Mouse (Mus musculus): Measurements from ENCODE around the gene P4ha2. TPM values are rescaled to one million over a fixed set of nuclear protein-coding genes. Genes with fewer than 3 reads are reported as not detected.
A peak's percentile ranks its signal among the peaks of the same experiment; 100 is the strongest.

Gene P4ha2
- polyA plus RNA-seq, 1 experiment from 2014 or later, result 22.7 TPM

DNA sequence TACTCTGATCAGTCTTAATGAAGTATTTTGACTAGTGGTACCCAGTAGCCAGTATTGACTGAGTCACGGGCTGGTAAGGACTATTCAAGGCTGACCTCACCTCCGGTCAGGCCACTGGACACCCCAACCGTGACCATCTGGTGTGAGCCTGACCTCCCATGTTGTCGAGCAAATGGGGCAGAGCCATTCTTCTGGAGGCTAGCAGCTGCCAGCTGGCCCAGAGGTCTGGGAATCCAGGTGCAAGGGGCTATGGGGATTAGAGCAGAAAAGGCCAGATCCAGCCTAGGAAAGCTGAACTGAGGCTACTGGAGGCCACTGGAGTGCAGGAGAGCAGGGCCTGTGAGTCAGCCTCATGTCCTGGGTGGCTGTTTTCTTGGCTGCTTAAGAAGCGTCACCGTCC lies 24.5 kb upstream of the P4ha2 start:
- H3K9me3 ChIP-seq, result 0 out of 2 replicates have a peak, but pooled peaks cover 5% of the 10 kb centered on the region
- 69% methylated on average over 6 of the region's 6 CpGs for WGBS
- H3K4me3 ChIP-seq, result no peak overlapping the region
- peaks cover 17% of the 10 kb centered on the region for H3K4me1 ChIP-seq (replicated peaks)
- DNase-seq (ENCODE audit: low spot score), result no peak
- no peaks in the 10 kb centered on the region for H3K36me3 ChIP-seq
- peaks cover 6% of the 10 kb centered on the region for H3K27me3 ChIP-seq (ENCODE audit: insufficient read depth, poor library complexity, severe bottlenecking)
- no peak overlapping the region; the same call in 1 of the 2 replicates for H3K27ac ChIP-seq

DNA sequence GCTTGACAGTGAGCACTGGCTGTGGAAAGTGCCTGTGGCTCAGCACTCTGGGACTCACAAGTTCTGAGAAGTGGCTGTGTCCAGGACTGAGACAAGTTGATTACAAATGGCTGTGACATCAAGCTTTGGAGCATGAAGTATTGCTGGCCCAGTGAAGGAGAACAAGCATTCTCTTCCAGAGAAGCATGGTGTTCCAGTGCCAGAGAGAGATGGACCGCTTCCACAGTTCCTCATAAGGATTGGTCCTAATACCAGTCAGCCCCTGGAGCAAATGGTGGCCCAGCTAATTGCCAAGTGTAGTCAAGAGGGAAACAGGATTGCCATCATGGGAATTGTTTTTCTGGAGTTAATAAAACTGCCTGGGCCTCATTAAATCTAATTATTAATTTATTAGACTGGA lies 23.8 kb upstream of the P4ha2 start:
- peaks cover 17% of the 10 kb centered on the region for H3K4me1 ChIP-seq (replicated peaks)
- 0 out of 2 replicates have a peak, but pooled peaks cover 5% of the 10 kb centered on the region for H3K9me3 ChIP-seq
- no peak overlapping the region for H3K27ac ChIP-seq
- 96% methylated on average over 1 of the region's 1 CpGs for WGBS
- H3K36me3 ChIP-seq, result no peaks in the 10 kb centered on the region
- H3K27me3 ChIP-seq (ENCODE audit: insufficient read depth, poor library complexity, severe bottlenecking), result no peaks in the 10 kb centered on the region
- no peak overlapping the region for H3K4me3 ChIP-seq
- DNase-seq (ENCODE audit: low spot score), result no peak

DNA sequence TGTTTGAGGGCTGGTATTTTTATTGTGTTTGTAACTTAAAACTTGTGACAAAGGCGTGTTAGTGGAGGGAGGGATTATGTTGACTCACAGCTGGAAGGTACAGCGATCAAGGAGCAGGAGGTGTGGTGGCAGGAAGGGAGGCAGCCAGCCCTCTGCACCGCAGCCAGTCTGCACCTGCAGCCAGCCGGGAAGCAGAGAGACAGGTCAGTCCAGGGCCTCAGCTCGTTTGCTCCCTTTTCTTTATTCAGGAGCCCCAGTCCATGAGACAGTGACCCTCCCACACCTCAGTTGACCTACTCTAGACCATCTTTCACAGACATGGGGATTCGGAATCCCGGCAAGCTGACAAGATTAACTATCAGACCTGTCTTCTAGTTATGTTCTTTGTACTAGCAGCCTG lies 19.5 kb upstream of the P4ha2 start:
- Histone ChIP-seq H3K36me3 (no peaks in the 10 kb centered on the region), H3K9me3 (no peaks in the 10 kb centered on the region), H3K4me3 (no peak overlapping the region), H3K27ac (no peak overlapping the region), H3K27me3 (ENCODE audit: insufficient read depth, poor library complexity, severe bottlenecking) (no peaks in the 10 kb centered on the region), H3K4me1 (replicated peaks) (peaks cover 3% of the 10 kb centered on the region; the same call in 1 of the 2 replicates)
- no peak for DNase-seq (ENCODE audit: low spot score)
- 38% methylated on average over 7 of the region's 7 CpGs for WGBS

GRCm38 (mm10) chr11:54082725-54083124 lies 17.2 kb upstream of the P4ha2 start:
- no peaks in the 10 kb centered on the region for H3K27me3 ChIP-seq (ENCODE audit: insufficient read depth, poor library complexity, severe bottlenecking)
- H3K27ac ChIP-seq, result no peak overlapping the region
- no peak for DNase-seq (ENCODE audit: low spot score)
- H3K9me3 ChIP-seq, result no peaks in the 10 kb centered on the region
- H3K36me3 ChIP-seq, result no peaks in the 10 kb centered on the region
- no peaks in the 10 kb centered on the region for H3K4me1 ChIP-seq (replicated peaks)
- 94% methylated on average over 5 of the region's 5 CpGs for WGBS
- no peak overlapping the region for H3K4me3 ChIP-seq

DNA sequence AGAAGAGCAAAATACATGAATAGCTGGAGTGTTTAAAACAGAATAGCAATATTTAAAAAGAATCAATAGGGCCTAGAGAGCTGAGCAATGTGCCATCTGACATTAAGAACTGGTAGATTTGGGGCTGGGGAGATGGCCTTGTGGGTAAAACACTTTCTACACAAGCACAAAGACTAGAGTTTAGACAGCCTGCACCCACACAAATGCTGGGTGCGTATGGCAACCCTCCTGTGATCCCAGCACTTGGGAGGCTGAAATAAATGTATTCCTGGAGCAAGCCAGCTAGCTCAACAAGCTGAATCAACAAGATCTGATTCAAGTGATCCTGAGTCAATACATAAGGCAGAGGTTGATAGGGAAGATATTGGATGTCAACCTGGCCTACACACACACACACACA lies 14.9 kb upstream of the P4ha2 start:
- WGBS, result 89% methylated on average over 1 of the region's 1 CpGs
- Histone ChIP-seq H3K27me3 (ENCODE audit: insufficient read depth, poor library complexity, severe bottlenecking) (no peaks in the 10 kb centered on the region), H3K27ac (no peak overlapping the region), H3K9me3 (no peaks in the 10 kb centered on the region), H3K4me1 (replicated peaks) (no peaks in the 10 kb centered on the region), H3K4me3 (no peak overlapping the region), H3K36me3 (no peaks in the 10 kb centered on the region)
- DNase-seq (ENCODE audit: low spot score), result no peak

DNA sequence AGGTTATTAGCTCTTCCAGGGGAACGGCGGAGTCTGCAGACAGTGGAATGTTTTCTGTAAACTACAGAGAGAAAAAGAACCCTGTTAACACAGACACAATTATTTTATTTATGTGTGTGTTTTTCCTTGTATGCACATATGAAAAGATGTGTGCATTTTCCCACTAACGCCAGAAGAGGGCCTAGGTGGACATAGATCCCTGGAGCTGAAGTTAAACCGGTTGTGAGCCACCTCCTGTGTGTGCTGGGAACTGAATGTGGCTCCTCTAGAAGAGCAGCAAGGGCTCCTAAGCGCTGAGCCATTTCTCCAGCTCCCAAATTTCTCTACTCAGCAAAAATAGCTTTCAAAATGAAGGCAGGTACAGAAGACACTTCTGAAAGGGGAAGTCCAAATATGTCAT lies 14.1 kb upstream of the P4ha2 start:
- Histone ChIP-seq H3K9me3 (no peaks in the 10 kb centered on the region), H3K27me3 (ENCODE audit: insufficient read depth, poor library complexity, severe bottlenecking) (no peaks in the 10 kb centered on the region), H3K4me3 (no peak overlapping the region), H3K27ac (no peak overlapping the region), H3K4me1 (replicated peaks) (no peaks in the 10 kb centered on the region), H3K36me3 (no peaks in the 10 kb centered on the region)
- WGBS, result 61% methylated on average over 5 of the region's 5 CpGs
- DNase-seq (ENCODE audit: low spot score), result no peak

GRCm38 (mm10) chr11:54088253-54088946 lies 11.5 kb upstream of the P4ha2 start:
- Histone ChIP-seq H3K4me3 (no peak overlapping the region), H3K36me3 (no peaks in the 10 kb centered on the region), H3K4me1 (replicated peaks) (peaks cover 6% of the 10 kb centered on the region; the same call in 1 of the 2 replicates), H3K27ac (no peak overlapping the region), H3K27me3 (ENCODE audit: insufficient read depth, poor library complexity, severe bottlenecking) (no peaks in the 10 kb centered on the region), H3K9me3 (no peaks in the 10 kb centered on the region)
- no peak for DNase-seq (ENCODE audit: low spot score)
- 84% methylated on average over 7 of the region's 7 CpGs for WGBS

- H3K27ac ChIP-seq, result no peak overlapping the region
- WGBS, result 49% methylated on average over 5 of the region's 5 CpGs
Measured at GRCm38 (mm10) chr11:54088947-54089317, 11.0 kb upstream of the P4ha2 start.

GRCm38 (mm10) chr11:54090091-54090879 lies 9.6 kb upstream of the P4ha2 start:
- 80% methylated on average over 1 of the region's 1 CpGs for WGBS
- peaks cover 6% of the 10 kb centered on the region; the same call in 1 of the 2 replicates for H3K4me1 ChIP-seq (replicated peaks)

More at GRCm38 (mm10) chr11:54088947-54089317, 11.0 kb upstream of the P4ha2 start:
- Histone ChIP-seq H3K27me3 (ENCODE audit: insufficient read depth, poor library complexity, severe bottlenecking) (no peaks in the 10 kb centered on the region), H3K4me3 (no peak overlapping the region), H3K4me1 (replicated peaks) (peaks cover 6% of the 10 kb centered on the region; the same call in 1 of the 2 replicates), H3K36me3 (no peaks in the 10 kb centered on the region), H3K9me3 (no peaks in the 10 kb centered on the region)
- peak; percentile 78 for DNase-seq (ENCODE audit: low spot score)

GRCm38 (mm10) chr11:54091726-54092125 lies 8.2 kb upstream of the P4ha2 start:
- Histone ChIP-seq H3K27ac (no peak overlapping the region), H3K4me3 (no peak overlapping the region), H3K4me1 (replicated peaks) (peaks cover 6% of the 10 kb centered on the region; the same call in 1 of the 2 replicates), H3K9me3 (no peaks in the 10 kb centered on the region), H3K27me3 (ENCODE audit: insufficient read depth, poor library complexity, severe bottlenecking) (no peaks in the 10 kb centered on the region), H3K36me3 (no peaks in the 10 kb centered on the region)
- no peak for DNase-seq (ENCODE audit: low spot score)
- 64% methylated on average over 8 of the region's 8 CpGs for WGBS

More at GRCm38 (mm10) chr11:54090091-54090879, 9.6 kb upstream of the P4ha2 start:
- Histone ChIP-seq H3K36me3 (no peaks in the 10 kb centered on the region), H3K4me3 (no peak overlapping the region), H3K9me3 (no peaks in the 10 kb centered on the region), H3K27ac (no peak overlapping the region), H3K27me3 (ENCODE audit: insufficient read depth, poor library complexity, severe bottlenecking) (no peaks in the 10 kb centered on the region)
- no peak for DNase-seq (ENCODE audit: low spot score)

GRCm38 (mm10) chr11:54092188-54092587 lies 7.7 kb upstream of the P4ha2 start:
- DNase-seq (ENCODE audit: low spot score), result no peak
- no peaks in the 10 kb centered on the region for H3K9me3 ChIP-seq
- no peaks in the 10 kb centered on the region for H3K27me3 ChIP-seq (ENCODE audit: insufficient read depth, poor library complexity, severe bottlenecking)
- H3K4me1 ChIP-seq (replicated peaks), result peaks cover 6% of the 10 kb centered on the region; the same call in 1 of the 2 replicates
- no peak overlapping the region for H3K27ac ChIP-seq
- no peaks in the 10 kb centered on the region for H3K36me3 ChIP-seq
- WGBS, result 70% methylated on average over 7 of the region's 7 CpGs
- no peak overlapping the region for H3K4me3 ChIP-seq

GRCm38 (mm10) chr11:54093000-54093399 lies 6.9 kb upstream of the P4ha2 start:
- Histone ChIP-seq H3K36me3 (no peaks in the 10 kb centered on the region), H3K9me3 (no peaks in the 10 kb centered on the region), H3K4me1 (replicated peaks) (peaks cover 6% of the 10 kb centered on the region; the same call in 1 of the 2 replicates), H3K27ac (no peak overlapping the region; the same call in 1 of the 2 replicates), H3K4me3 (no peak overlapping the region), H3K27me3 (ENCODE audit: insufficient read depth, poor library complexity, severe bottlenecking) (peaks cover 2% of the 10 kb centered on the region; the same call in 1 of the 2 replicates)
- WGBS, result 6% methylated on average over 3 of the region's 3 CpGs
- DNase-seq (ENCODE audit: low spot score), result peak; percentile 48
